Mouse (Mus musculus) G1E (cell line): ENCODE results near the gene Zbtb8b. TPM values are rescaled to one million over a fixed set of nuclear protein-coding genes. Genes with fewer than 3 reads are reported as not detected.

Source experiments
- ATAC-seq: 2 replicates; pipeline ENCODE4 v1.8.0; 2016; ENCODE audit warnings: mild to moderate bottlenecking; ENCODE audit not compliant: insufficient number of reproducible peaks, poor library complexity, low FRiP score, severe bottlenecking; ENCODE audit errors: extremely low read depth
- DNase-seq: peaks from one replicate; pipeline ENCODE4 v3.0.0; 2012; ENCODE audit warnings: low spot score
- H3K27me3 ChIP-seq: 2 replicates; pipeline ENCODE4 v1.6.1; 2012; ENCODE audit warnings: mild to moderate bottlenecking, low read length, inconsistent platforms; ENCODE audit not compliant: insufficient read depth
- H3K36me3 ChIP-seq: replicated peaks from 2 replicates; pipeline ENCODE3; 2012; ENCODE audit warnings: mild to moderate bottlenecking, inconsistent platforms
- H3K4me1 ChIP-seq: 2 replicates; pipeline ENCODE4 v1.6.1; 2012; ENCODE audit warnings: low read depth, low read length, inconsistent platforms, mixed read lengths; ENCODE audit not compliant: insufficient read depth
- H3K4me3 ChIP-seq: 2 replicates; pipeline ENCODE4 v1.5.1; 2012; ENCODE audit warnings: low read depth, mild to moderate bottlenecking, inconsistent platforms, low read length, moderate library complexity, mixed read lengths
- H3K9me3 ChIP-seq: replicated peaks from 2 replicates; pipeline ENCODE4 v1.6.1; 2012; ENCODE audit warnings: inconsistent platforms
- CTCF ChIP-seq: IDR thresholded peaks from 2 replicates; pipeline ENCODE4 v1.5.1; 2012; ENCODE audit warnings: low read depth, low read length, inconsistent platforms, mixed read lengths
- GATA1 ChIP-seq: IDR thresholded peaks from 2 replicates; pipeline ENCODE4 v1.6.1; 2012; ENCODE audit warnings: borderline replicate concordance, low read length, inconsistent platforms, mixed read lengths
- GATA2 ChIP-seq: IDR thresholded peaks from 2 replicates; pipeline ENCODE4 v1.6.1; 2012; ENCODE audit warnings: low read depth, low read length, inconsistent platforms, borderline replicate concordance
- POLR2AphosphoS5 ChIP-seq: IDR thresholded peaks from 2 replicates; pipeline ENCODE4 v1.6.1; 2012; ENCODE audit warnings: low read depth, low read length, inconsistent platforms; ENCODE audit not compliant: insufficient replicate concordance
- TAL1 ChIP-seq: conservative IDR thresholded peaks from 2 replicates; pipeline ENCODE4 v1.6.1; 2012; ENCODE audit warnings: low read depth, low read length, inconsistent platforms, mixed read lengths
- polyA plus RNA-seq: library from polyadenylated mRNA; stranded (reverse); fragments of >175 nt; gene quantifications from 2 replicates; pipeline ENCODE4 v1.2.3, GENCODE M21; 2012
- total RNA-seq, 2 experiments: library from RNA; stranded (forward) in 1 of 2; stranded (reverse) in 1 of 2; fragments of 200-1000 nt in 1 of 2; fragments of >200 nt in 1 of 2; fragmentation: Nextera tagmentation in 1 of 2; gene quantifications; 2 replicates each; pipeline ENCODE4 v1.2.3; 2014 to 2017

Gene Zbtb8b
- total RNA-seq (2014; fragmentation: Nextera tagmentation) (not detected in 2 replicates), total RNA-seq (2017) (0.06 and 0.16 TPM in 2 replicates), polyA plus RNA-seq (not detected in 2 replicates)

DNA sequence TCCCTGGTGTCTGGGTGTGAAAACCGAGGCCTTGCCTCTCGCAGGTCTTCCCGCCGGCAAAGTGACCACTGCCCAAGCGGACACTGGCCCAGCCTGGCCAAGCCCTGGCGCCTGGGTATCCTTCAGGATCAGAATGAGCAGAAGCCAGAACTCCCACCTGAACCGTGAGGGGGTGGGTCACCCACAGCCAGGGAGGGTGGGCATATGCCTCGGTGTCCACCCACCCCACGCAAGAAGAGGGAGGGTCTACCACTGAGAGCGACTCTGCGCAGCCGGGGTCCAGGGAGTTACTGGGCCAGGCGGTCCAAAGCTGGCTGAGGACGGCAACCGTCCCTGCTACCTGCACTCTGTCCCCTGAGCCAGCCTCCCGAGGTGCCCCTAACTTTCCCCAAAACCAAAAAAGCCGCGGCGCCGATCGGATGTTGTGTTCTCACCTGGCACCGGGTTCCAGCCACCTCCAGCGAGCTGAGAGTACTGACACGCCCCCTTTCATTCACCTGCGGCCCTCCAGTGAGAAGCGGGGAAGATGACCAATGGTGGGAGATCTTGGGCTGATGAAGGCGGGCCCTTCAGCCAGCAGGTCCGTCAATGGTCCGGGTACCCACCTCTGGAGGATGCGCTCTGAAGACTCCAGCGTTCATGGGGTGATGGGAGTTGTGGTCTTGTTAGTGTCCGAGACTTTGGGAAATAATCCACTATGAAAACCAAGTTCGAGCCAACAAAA, at the start of gene Zbtb8b:
TSS of gene Zbtb8b (minus strand) at position 514 of the 724 bp plus-strand sequence.
- Histone ChIP-seq H3K4me3 (no peak within 1 kb of the TSS), H3K27me3 (peaks cover 64% of the 10 kb centered on the region), H3K36me3 (no peaks in the 10 kb centered on the region), H3K9me3 (no peaks in the 10 kb centered on the region), H3K4me1 (no peaks in the 10 kb centered on the region; the same call in 1 of the 2 replicates)
- ATAC-seq: no peak
- DNase-seq: no peak
- no peak for TF ChIP-seq TAL1
- TF ChIP-seq CTCF: no peak
- TF ChIP-seq POLR2AphosphoS5: no peak
- TF ChIP-seq GATA1: no peak
- TF ChIP-seq GATA2: no peak

DNA sequence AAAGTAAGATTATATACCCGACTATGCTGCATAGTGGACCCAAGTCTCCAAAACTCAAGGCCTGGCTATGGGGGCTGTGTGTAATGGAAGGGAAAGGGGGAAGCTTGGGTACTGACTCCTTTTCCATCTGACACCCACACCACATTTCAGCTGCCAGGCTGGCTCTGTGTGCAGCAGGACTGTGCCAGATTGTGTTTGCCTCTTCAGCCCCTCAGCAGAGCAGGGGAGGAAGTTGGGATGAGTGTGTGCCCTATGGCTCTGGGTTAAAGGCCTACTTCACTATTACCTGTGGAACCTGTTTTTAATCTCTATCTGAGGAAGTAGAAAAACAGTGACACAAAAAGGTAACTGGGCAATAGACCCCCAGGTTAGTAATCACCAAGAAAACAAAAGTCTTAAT, 40.4 kb upstream of the Zbtb8b start:
- no peak for ATAC-seq

DNA sequence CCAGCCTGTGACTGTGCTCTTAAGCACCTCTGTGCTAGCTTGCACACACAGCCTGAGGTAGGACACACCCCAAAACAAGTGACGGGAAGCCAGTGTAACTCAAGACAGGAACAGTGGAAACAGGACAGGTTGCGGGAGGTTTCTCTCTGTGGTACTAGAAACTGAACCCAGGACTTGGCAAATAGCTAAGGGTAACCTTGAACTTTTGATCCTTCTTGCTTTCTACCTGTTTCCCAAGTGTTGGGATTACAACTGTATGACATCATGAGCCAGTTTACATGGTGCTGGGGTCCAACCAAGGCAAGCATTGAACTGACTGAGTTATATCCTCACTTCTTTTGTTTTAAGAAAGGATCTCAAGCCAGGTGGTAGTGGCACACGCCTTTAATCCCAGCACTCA, 39.2 kb upstream of the Zbtb8b start:
- Histone ChIP-seq H3K27me3 (no peaks in the 10 kb centered on the region), H3K36me3 (peaks cover 92% of the 10 kb centered on the region), H3K9me3 (no peaks in the 10 kb centered on the region), H3K4me1 (no peaks in the 10 kb centered on the region), H3K4me3 (no peak overlapping the region)
- ATAC-seq: no peak
- TF ChIP-seq GATA1 (no peak), CTCF (no peak), TAL1 (no peak), POLR2AphosphoS5 (no peak), GATA2 (no peak)
- no peak for DNase-seq

More for the DNA sequence above, 40.4 kb upstream of the Zbtb8b start:
- Histone ChIP-seq H3K4me1 (no peaks in the 10 kb centered on the region), H3K9me3 (no peaks in the 10 kb centered on the region), H3K4me3 (no peak overlapping the region), H3K36me3 (peaks cover 95% of the 10 kb centered on the region), H3K27me3 (no peaks in the 10 kb centered on the region)
- DNase-seq: no peak
- no peak for TF ChIP-seq GATA2
- no peak for TF ChIP-seq TAL1
- no peak for TF ChIP-seq GATA1
- no peak for TF ChIP-seq CTCF
- TF ChIP-seq POLR2AphosphoS5: no peak

DNA sequence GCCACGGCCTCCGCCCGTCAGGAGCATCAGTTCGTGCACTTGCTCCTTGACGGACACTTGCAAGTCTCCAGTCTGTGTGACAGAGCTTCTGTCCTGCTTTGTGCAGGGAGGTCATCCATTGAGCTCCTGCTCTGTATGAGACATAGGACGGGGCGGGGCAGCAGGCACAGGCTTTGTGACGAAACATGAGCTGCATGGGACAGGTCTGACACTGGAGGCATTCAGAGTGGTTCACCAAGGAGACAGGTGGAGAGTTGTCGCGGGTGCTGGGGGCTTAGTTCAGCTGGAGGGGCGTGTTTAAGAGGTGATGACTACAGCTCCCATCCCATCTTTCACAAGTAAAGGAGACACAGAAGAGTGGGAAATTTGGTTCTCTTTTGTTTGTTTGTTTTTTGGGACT, 35.4 kb upstream of the Zbtb8b start:
- Histone ChIP-seq H3K36me3 (peaks cover 90% of the 10 kb centered on the region), H3K4me1 (0 out of 2 replicates have a peak, but pooled peaks cover 2% of the 10 kb centered on the region), H3K4me3 (no peak overlapping the region), H3K9me3 (no peaks in the 10 kb centered on the region), H3K27me3 (no peaks in the 10 kb centered on the region)
- ATAC-seq (no peak), DNase-seq (no peak)
- TF ChIP-seq GATA1: no peak
- TF ChIP-seq GATA2: no peak
- no peak for TF ChIP-seq TAL1
- no peak for TF ChIP-seq POLR2AphosphoS5
- TF ChIP-seq CTCF: no peak

DNA sequence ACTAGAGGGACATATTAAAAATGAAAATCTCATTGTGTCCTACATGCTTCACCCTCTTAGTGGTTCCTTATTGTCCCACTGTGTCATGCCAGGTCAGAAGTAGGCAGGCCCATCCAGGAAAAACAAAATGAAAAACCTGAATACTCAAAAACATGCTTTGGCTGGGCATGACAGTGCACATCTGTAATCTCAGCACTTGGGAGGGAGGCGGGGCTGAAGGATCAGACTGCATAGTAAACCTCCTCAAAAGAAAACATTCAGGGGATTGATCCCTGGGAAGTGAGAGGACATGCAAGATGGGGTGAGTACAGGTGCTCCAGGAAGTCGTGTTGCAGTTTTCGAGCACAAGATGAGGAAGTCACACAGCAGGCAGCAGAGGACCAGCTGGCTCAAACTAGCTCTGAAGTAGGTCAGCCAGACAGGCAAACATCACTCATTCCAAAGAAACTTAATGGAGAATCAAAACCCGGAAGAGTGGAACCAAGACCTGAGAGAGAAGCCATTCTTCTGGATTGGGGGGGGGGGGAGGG, 23.7 kb upstream of the Zbtb8b start:
- ATAC-seq (no peak), DNase-seq (no peak)
- Histone ChIP-seq H3K27me3 (no peaks in the 10 kb centered on the region), H3K4me1 (peaks cover 35% of the 10 kb centered on the region), H3K4me3 (no peak overlapping the region), H3K9me3 (no peaks in the 10 kb centered on the region), H3K36me3 (peaks cover 65% of the 10 kb centered on the region)
- no peak for TF ChIP-seq TAL1
- TF ChIP-seq GATA1: no peak
- TF ChIP-seq GATA2: no peak
- TF ChIP-seq POLR2AphosphoS5: no peak
- no peak for TF ChIP-seq CTCF

DNA sequence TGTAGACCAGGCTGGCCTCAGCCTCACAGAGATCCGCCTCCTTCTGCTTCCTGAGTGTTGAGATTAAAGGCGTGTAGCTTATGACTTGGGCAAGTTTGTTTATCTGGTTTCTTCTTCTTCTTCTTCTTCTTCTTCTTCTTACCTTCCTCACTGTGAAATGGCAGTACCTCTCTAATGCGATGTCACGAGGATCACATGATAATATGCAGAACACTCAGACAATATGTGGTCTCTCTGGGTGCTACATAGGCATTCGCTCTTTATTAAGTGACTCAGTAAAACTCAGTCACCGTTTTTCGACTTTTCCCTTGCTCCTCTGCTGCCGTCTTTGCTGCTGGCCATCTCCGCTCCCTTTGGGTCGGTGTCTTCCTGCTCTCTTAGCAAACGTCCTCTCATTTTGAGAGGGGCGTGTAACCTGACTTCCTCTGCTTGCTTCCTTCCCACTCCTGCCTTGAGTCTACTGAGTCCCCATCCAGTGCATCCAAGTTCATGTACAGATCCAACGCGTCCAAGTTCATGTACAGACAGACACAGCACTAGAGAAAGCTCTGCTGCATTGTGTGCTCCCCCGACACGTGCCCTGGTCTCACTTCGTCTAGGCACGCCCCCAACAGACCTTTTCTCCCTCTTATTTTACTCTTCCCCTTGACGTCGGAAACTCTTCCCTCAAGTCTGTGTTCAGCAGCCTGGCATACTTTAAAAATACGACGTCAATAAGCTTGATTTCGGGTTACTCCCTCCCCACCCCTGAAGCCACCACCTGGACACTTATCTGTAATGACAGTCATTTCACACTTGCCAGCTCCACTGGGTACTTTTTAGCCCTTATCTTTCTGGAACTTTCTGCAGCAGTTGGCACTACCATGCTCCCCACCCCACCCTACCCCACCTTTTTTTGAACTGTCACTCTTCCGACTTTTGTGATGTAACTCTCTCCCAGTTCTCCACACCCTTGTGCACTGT, 22.7 kb upstream of the Zbtb8b start:
- TF ChIP-seq TAL1 (no peak), CTCF (no peak), POLR2AphosphoS5 (no peak), GATA2 (no peak), GATA1 (no peak)
- DNase-seq (peak; percentile 32), ATAC-seq (no peak)
- H3K4me3 ChIP-seq: no peak overlapping the region; the same call in 1 of the 2 replicates
- H3K27me3 ChIP-seq: no peaks in the 10 kb centered on the region
- H3K36me3 ChIP-seq: peaks cover 56% of the 10 kb centered on the region
- H3K4me1 ChIP-seq: peaks cover 35% of the 10 kb centered on the region
- H3K9me3 ChIP-seq: no peaks in the 10 kb centered on the region
